Mouse (Mus musculus) liver, embryonic 14.5 days (tissue): ENCODE data around the gene Fxyd3. TPM values are rescaled to one million over a fixed set of nuclear protein-coding genes. Genes with fewer than 3 reads are reported as not detected.

Source experiments
- ATAC-seq: fragments of 200-750 bp; cut with Nextera tagmentation; 2 replicates; pipeline ENCODE4 v1.8.0; 2017; ENCODE audit warnings: moderate number of reproducible peaks, mild to moderate bottlenecking, moderate library complexity; ENCODE audit not compliant: insufficient read depth
- DNase-seq, 3 experiments: peaks; one replicate each; pipeline ENCODE4 v3.0.0-alpha.2; 2012 to 2013; ENCODE audit warnings: low read depth in 3 of 3, low spot score in 3 of 3
- H3K27ac ChIP-seq: fragments of 300-500 bp; sonication (generic); 2 replicates; pipeline ENCODE4 v1.5.1; 2014; ENCODE audit warnings: moderate library complexity, mild to moderate bottlenecking, control low read depth, inconsistent platforms
- H3K27me3 ChIP-seq: fragments of 300-500 bp; sonication (generic); 2 replicates; pipeline ENCODE4 v1.6.1; 2014; ENCODE audit warnings: mild to moderate bottlenecking, low read length, moderate library complexity; ENCODE audit not compliant: control insufficient read depth, insufficient read depth
- H3K36me3 ChIP-seq: fragments of 300-500 bp; sonication (generic); replicated peaks from 2 replicates; pipeline ENCODE4 v1.6.1; 2014; ENCODE audit warnings: low read depth; ENCODE audit not compliant: control insufficient read depth, insufficient read depth
- H3K4me1 ChIP-seq, 2 experiments: fragments of 200-500 bp in 1 of 2; fragments of 300-500 bp in 1 of 2; sonication (generic) in 1 of 2; replicated peaks; 2 replicates each; pipeline ENCODE4 v1.6.1; 2012 to 2014; ENCODE audit warnings: antibody characterized with exemption in 1 of 2, inconsistent platforms in 1 of 2, low read length in 1 of 2; ENCODE audit not compliant: control insufficient read depth in 2 of 2, insufficient read depth in 2 of 2
- H3K4me2 ChIP-seq: fragments of 300-500 bp; sonication (generic); 2 replicates; pipeline ENCODE4 v1.6.1; 2014; ENCODE audit warnings: low read depth, mild to moderate bottlenecking, control low read depth, moderate library complexity
- H3K4me3 ChIP-seq, 2 experiments: fragments of 200-500 bp in 1 of 2; fragments of 300-500 bp in 1 of 2; sonication (generic) in 1 of 2; 2 replicates each; pipeline ENCODE4 v1.5.1; 2012 to 2014; ENCODE audit warnings: low read depth in 2 of 2, low read length in 2 of 2, mild to moderate bottlenecking in 2 of 2, control low read depth in 1 of 2, inconsistent platforms in 1 of 2, moderate library complexity in 1 of 2; ENCODE audit not compliant: insufficient read depth in 1 of 2
- H3K9ac ChIP-seq: fragments of 300-500 bp; sonication (generic); replicated peaks from 2 replicates; pipeline ENCODE4 v1.6.1; 2014; ENCODE audit warnings: mild to moderate bottlenecking, control low read depth, moderate library complexity
- H3K9me3 ChIP-seq: fragments of 300-500 bp; sonication (generic); 2 replicates; pipeline ENCODE4 v1.6.1; 2016; ENCODE audit warnings: low read length, mixed read lengths; ENCODE audit not compliant: control insufficient read depth
- CTCF ChIP-seq: IDR thresholded peaks from 2 replicates; pipeline ENCODE4 v1.5.1; 2016; ENCODE audit warnings: antibody characterized with exemption, low read depth, control low read depth
- EP300 ChIP-seq: IDR thresholded peaks from 2 replicates; pipeline ENCODE4 v1.6.1; 2016; ENCODE audit warnings: antibody characterized with exemption, low read depth
- WGBS: fragments of 180-500 bp; shearing (Covaris S2); extraction: QIAGEN DNeasy Blood & Tissue Kit; methylation state at CpG from one replicate; pipeline ENCODE4 v1.1.7; 2014; ENCODE audit not compliant: insufficient replicate concordance; 5-methylcytosine and 5-hydroxymethylcytosine counted together
- polyA plus RNA-seq, 2 experiments: library from polyadenylated mRNA; depleted of rRNA in 1 of 2; stranded (reverse) in 1 of 2; unstranded in 1 of 2; fragments of >200 nt; fragmentation: Nextera tagmentation in 1 of 2; extraction: Ambion mirVana in 1 of 2; gene quantifications; 2 replicates each; pipeline versions ENCODE4 v1.2.1 to v1.2.3; 2012 to 2014

Fxyd3 gene
- polyA plus RNA-seq, 2 experiments = 0.54 to 0.86 TPM

- TF ChIP-seq EP300 (no peak), CTCF (no peak)
- 43% methylated on average over 12 of the region's 12 CpGs for WGBS
- no peaks in the 10 kb centered on the region for H3K4me1 ChIP-seq
- ATAC-seq (no peak), DNase-seq (no peak)
- H3K4me3 ChIP-seq = no peak overlapping the region
- no peaks in the 10 kb centered on the region for H3K36me3 ChIP-seq
- no peak overlapping the region for H3K4me2 ChIP-seq
- H3K9me3 ChIP-seq = no peaks in the 10 kb centered on the region
- no peak overlapping the region for H3K27ac ChIP-seq
- no peaks in the 10 kb centered on the region; the same call in 1 of the 2 replicates for H3K27me3 ChIP-seq
- H3K9ac ChIP-seq = no peak overlapping the region
Measured at GRCm38 (mm10) chr7:31040281-31041022, 36.1 kb downstream of the Fxyd3 start.

GRCm38 (mm10) chr7:31039011-31039410 lies 37.5 kb downstream of the Fxyd3 start:
- DNase-seq (no peak), ATAC-seq (no peak)
- Histone ChIP-seq H3K36me3 (no peaks in the 10 kb centered on the region), H3K9ac (no peak overlapping the region), H3K27me3 (no peaks in the 10 kb centered on the region; the same call in 1 of the 2 replicates), H3K4me1 (peaks cover 0 to 7% of the 10 kb centered on the region in 2 experiments; a peak in 2 of 4 replicates), H3K9me3 (no peaks in the 10 kb centered on the region), H3K4me2 (no peak overlapping the region), H3K4me3 (no peak overlapping the region), H3K27ac (no peak overlapping the region)
- TF ChIP-seq EP300 = no peak
- TF ChIP-seq CTCF = no peak
- 80% methylated on average over 4 of the region's 4 CpGs for WGBS

DNA sequence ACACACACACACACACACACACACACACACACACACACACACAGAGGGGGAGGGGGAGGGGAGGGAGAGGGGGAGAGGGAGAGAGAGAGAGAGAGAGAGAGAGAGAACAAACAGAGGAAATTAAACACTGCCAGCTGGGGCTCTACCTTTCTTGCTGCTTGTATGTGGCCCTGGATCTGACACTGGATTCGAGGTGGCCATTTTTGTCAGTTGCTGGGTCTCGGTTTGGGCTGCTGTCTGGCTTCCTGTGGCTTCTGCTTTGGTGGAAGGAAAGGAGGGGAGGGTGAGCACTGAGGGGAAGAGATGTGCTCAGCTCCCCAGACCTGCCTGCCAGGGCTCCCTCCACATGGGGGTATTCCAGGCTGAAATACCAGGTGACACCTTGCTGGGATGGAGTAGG lies 38.8 kb downstream of the Fxyd3 start:
- ATAC-seq = no peak
- 17% methylated on average over 2 of the region's 2 CpGs for WGBS

GRCm38 (mm10) chr7:31036917-31037316 lies 39.6 kb downstream of the Fxyd3 start:
- TF ChIP-seq CTCF (no peak), EP300 (no peak)
- Histone ChIP-seq H3K4me2 (no peak overlapping the region), H3K4me1 (peaks cover 0 to 17% of the 10 kb centered on the region in 2 experiments; a peak in 2 of 4 replicates), H3K27me3 (no peaks in the 10 kb centered on the region; the same call in 1 of the 2 replicates), H3K9me3 (no peaks in the 10 kb centered on the region), H3K9ac (no peak overlapping the region), H3K4me3 (no peak overlapping the region), H3K27ac (no peak overlapping the region), H3K36me3 (no peaks in the 10 kb centered on the region)
- DNase-seq (no peak), ATAC-seq (no peak)
- 47% methylated on average over 7 of the region's 7 CpGs for WGBS

More for the DNA sequence above, 38.8 kb downstream of the Fxyd3 start:
- Histone ChIP-seq H3K27me3 (no peaks in the 10 kb centered on the region; the same call in 1 of the 2 replicates), H3K9me3 (no peaks in the 10 kb centered on the region), H3K36me3 (no peaks in the 10 kb centered on the region), H3K4me1 (peaks cover 0 to 13% of the 10 kb centered on the region in 2 experiments; a peak in 2 of 4 replicates), H3K4me2 (no peak overlapping the region), H3K4me3 (no peak overlapping the region), H3K27ac (no peak overlapping the region), H3K9ac (no peak overlapping the region)
- no peak for TF ChIP-seq CTCF
- DNase-seq = no peak

DNA sequence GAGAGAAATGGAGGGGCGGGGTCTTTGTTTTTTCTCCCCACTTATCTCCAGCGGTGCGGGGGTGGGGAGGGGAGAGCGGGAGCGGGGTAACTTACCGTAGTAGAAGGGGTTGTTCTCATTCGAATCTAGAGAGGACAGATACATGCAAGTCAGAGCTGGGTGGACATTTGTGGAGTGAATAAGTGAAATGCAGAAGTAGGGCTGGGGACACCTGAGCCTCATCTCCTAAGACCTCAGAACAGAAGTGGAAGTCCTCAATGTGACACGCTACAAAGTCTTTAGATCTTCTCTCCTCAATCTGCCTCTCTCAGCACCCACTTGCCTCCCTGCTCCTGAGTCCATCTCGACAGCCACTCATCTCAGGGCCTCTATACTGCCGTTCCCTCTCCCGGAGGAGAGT lies 41.2 kb downstream of the Fxyd3 start:
- H3K36me3 ChIP-seq = no peaks in the 10 kb centered on the region
- H3K9ac ChIP-seq = no peak overlapping the region
- no peak overlapping the region for H3K4me2 ChIP-seq
- H3K27me3 ChIP-seq = no peaks in the 10 kb centered on the region
- TF ChIP-seq EP300 (no peak), CTCF (no peak)
- H3K9me3 ChIP-seq = no peaks in the 10 kb centered on the region
- ATAC-seq (no peak), DNase-seq (no peak)
- H3K4me3 ChIP-seq = no peak overlapping the region
- WGBS = 63% methylated on average over 11 of the region's 11 CpGs
- H3K4me1 ChIP-seq = peaks cover 0 to 17% of the 10 kb centered on the region in 2 experiments; a peak in 2 of 4 replicates
- no peak overlapping the region for H3K27ac ChIP-seq
